Mouse (Mus musculus) kidney, postnatal 4 days (tissue): ENCODE measurements around the gene Foxr2.
A peak's percentile ranks its signal among the peaks of the same experiment; 100 is the strongest.

Experiments used
- DNase-seq, 2 experiments: peaks; one replicate each; pipeline ENCODE4 v3.0.0; 2021; ENCODE audit warnings: mixed read lengths in 2 of 2

The Foxr2 gene

GRCm38 (mm10) chrX:153118486-153118885 is at the start of gene Foxr2:
Gene Foxr2 (plus strand): TSS chrX:153118786.
- no peak for DNase-seq

- no peak for DNase-seq
These were observed 427 bp downstream of the Foxr2 start for GRCm38 (mm10) chrX:153119013-153119412.

- peak; percentile 73 to 84 for DNase-seq
These were observed 21.3 kb downstream of the Foxr2 start, which contains the start of gene Rragb for GRCm38 (mm10) chrX:153139734-153140515. Gene Rragb (plus strand): TSS chrX:153139981.

- DNase-seq: no peak
These were observed 24.1 kb downstream of the Foxr2 start for GRCm38 (mm10) chrX:153142656-153143055.

GRCm38 (mm10) chrX:153151766-153152165 is 33.2 kb downstream of the Foxr2 start:
- no peak for DNase-seq

GRCm38 (mm10) chrX:153155322-153155721 is 36.7 kb downstream of the Foxr2 start:
- peak; percentile 18 to 35 for DNase-seq

GRCm38 (mm10) chrX:153174786-153175185 is 56.2 kb downstream of the Foxr2 start:
- DNase-seq: peak; percentile 18 to 21

GRCm38 (mm10) chrX:153182221-153182620 is 63.6 kb downstream of the Foxr2 start:
- no peak for DNase-seq
